Mouse (Mus musculus) monocyte, adult 5-6 weeks (primary cell): Measurements from ENCODE around the gene Csf2rb2. TPM values are rescaled to one million over a fixed set of nuclear protein-coding genes. Genes with fewer than 3 reads are reported as not detected.
"Not testable (repeated sequence)": the region's sequence is repeated elsewhere in the genome, so short reads cannot be mapped to it uniquely, and the experiment has no call there.

Source experiments
- ATAC-seq: fragments of 153-309, 156-312 bp; replicated peaks from 2 replicates; pipeline ENCODE4 v1.8.0; 2017; ENCODE audit warnings: mild to moderate bottlenecking; ENCODE audit not compliant: low TSS enrichment, insufficient number of reproducible peaks, severe bottlenecking, poor library complexity, low FRiP score
- total RNA-seq: library from RNA; stranded (forward); fragments of 200-1000, 200-491, 200-594 nt; gene quantifications from 3 replicates; pipeline ENCODE4 v1.2.3, GENCODE M21; 2017

Gene Csf2rb2
- total RNA-seq: 7.1 to 15.7 TPM (median 8.0 TPM) in 3 replicates

DNA sequence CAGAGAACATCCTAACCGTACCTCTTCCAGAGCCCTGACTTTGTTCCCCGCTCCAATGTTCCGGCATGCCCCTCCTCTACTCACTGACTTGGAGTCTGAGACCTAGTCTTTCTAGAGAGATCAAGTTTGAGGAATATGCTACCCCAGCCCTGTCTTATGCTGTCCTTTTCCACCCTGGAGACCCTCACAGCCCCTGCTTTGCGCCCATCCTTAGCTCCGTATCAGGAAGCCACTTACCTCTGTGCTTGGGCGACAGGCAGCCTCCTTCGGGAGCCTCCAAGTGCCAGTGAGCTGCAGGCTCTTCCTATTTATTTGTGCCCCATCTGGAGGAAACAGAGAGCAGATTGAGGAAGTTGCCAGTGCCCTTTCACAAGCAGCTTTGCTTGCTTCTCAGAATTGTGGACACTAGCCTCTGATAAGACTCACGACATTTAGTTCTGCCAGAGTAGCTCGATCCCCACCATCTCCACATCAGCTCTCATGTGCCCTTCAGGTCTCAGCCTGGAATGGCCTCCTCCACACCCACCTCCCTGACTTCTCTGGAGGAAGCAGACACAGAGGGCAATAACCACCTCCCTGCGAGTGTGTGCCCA lies at the start of gene Csf2rb2:
TSS of gene Csf2rb2 (minus strand) at position 381 of the 593 bp plus-strand sequence.
- peak; percentile 71 for ATAC-seq

DNA sequence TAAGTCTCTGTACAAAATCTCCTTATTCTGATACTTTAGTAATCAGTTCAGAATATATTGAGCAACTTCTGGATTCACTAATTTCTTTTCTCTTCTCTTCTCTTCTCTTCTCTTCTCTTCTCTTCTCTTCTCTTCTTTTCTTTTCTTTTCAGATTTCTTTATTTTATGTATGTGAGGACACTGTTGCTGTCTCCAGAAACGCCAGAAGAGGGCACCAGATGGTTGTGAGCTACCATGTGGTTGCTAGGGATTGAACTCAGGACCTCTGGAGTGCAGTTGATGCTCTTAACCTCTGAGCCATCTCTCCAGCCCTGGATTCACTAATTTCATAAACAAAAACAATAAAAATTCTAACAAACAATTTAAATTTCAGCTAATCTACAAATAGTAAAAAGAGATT lies 49.4 kb upstream of the Csf2rb2 start:
- ATAC-seq: no peak

DNA sequence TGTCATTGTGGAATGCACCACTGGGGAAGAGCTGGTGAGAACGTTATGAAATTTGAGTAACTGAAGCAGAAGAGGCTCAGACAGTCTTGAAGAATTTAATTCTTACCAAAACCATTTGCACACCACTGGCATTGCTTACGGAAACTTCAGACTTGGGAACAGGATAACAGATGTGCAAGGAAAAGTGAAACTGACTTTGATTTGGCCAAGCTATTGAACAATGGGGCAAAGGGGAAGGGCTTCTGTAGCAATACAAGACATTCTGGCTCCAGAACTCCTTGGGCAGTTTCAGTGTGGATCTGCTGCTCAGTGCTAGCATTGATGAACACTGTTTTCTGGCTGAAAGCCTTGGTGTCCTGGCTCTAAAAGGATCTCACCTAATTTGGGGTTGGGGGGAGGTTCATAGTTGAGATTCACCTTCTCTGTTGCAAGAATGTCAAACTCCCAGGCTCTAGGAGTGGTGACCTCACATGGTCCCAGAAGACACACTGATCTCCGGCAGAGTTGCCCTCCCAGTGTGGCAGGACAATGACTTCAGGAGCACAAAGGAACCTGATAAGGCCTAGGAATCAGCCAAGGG lies 46.2 kb upstream of the Csf2rb2 start:
- no peak for ATAC-seq

- ATAC-seq: no peak
These were observed 39.0 kb upstream of the Csf2rb2 start for GRCm38 (mm10) chr15:78344567-78344966.

- ATAC-seq: no peak
These were observed 38.2 kb upstream of the Csf2rb2 start for GRCm38 (mm10) chr15:78343683-78344082.

- ATAC-seq: not testable (repeated sequence)
These were observed 35.4 kb upstream of the Csf2rb2 start for GRCm38 (mm10) chr15:78340919-78341318.

DNA sequence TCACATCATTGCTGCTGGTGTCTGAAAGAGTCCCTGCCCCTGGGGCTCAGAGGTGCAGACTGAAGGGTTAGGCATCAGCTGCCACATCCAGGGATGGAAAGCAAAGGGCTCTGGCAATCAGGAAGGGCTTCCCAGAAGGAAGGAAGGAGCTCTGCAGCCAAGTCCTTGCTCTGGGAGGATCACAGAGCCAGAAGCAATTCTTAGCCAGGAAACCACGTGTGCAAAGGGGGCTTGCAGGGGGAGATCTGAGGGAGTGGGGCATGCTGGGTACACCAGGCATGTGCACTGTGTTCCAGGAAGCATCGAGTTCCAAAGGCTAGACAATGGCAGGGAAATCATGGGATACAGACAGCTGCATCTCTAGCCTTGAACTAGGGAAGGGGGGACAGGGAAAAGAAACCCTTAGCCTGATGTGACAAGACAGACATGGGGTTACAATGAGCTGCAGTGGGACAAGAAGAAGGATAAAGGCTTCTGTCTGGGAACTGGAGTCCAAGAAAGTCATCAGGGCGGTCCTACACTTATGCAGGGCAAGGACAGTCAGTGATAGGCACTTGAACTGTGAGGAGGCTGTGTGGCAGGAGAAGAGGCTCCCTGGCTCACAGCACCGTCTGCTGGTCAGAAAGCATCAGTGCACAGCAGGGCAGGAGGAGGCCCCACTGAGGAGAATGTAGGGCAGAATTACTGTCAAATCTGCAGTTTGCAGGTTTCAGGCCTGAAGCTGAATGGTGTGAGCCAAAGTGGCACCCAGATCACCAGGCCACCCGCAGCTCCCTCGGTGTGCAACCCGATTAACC lies 34.3 kb upstream of the Csf2rb2 start:
- ATAC-seq: peak; percentile 48; the same call in 1 of the 2 replicates

DNA sequence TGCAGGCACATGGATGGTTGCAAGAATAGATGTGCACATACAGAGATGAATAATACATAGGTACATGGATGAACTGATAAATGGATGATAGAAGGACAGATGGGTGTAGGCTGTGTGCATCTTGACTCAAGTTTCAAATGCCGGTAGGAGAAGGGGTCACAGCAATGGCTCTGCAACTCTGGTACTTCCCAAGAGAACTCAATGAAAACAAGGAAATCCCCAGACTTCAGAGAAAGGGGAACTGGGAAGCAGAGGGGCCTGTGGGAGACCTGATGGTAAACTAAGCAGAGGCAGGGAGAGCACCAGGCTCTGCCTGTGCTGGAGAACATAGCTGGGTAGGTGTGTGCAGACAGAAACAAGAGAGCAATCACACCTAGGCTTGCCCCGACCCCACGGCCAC lies 28.9 kb upstream of the Csf2rb2 start:
- ATAC-seq: no peak

- ATAC-seq: no peak
These were observed 27.5 kb upstream of the Csf2rb2 start for GRCm38 (mm10) chr15:78332981-78333380.

DNA sequence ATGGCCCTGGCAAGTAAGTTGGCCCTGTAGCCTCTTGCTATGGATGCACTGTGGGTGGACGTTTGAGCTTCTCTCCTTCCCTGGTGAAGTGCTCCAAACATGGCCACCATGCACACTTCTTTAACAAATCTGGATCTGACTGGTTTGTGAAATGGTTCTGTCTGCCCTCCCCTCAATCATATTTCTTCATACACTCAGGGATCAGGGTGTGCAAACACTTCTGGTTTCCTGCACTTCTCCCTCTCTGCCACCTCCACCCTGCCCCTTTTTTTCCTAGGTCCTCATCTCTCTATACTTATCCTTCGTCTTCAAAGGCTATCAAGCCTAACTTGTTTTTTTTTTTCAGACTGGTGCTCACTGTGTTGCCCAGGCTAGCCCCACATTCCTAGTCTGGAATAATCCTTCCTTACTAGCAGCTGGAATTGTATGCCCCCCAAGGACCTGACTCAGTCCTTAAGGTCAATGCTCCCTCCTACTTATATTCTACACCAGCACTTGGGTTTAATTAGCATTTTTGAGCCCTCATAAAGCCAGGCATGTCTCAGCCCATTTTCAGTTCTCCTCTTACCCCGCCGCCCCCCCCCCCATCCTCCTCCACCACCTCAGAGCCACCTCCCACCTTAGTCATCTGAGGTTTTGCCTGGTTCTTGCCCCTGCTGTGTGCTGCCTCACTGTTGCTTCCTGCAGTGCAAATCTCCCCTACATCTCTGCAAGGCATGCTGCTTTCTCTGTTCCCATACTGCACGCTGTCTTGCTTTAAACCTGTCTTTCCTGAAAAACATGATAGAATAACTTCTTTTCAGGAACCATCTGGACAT lies 26.2 kb upstream of the Csf2rb2 start:
- no peak for ATAC-seq

GRCm38 (mm10) chr15:78330706-78331105 lies 25.2 kb upstream of the Csf2rb2 start:
- no peak for ATAC-seq

DNA sequence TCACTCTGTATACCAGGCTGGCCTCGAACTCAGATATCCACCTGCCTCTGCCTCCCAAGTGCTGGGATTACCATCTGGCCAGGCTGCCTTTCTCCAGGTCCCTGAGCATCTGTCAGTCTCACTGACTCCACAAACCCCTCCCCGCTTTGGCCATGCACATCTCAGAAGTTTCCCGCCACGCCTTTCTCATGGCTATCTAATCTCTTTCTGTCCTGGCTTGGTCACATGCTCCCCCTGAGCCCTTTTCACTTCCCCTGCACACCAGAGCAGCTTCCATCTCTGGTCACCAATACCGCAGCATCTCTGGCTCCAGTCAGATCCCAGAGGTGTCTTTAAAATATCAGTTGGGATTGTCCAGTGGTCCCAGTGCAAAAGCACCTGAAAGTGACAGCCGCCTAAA lies 24.5 kb upstream of the Csf2rb2 start:
- not testable (repeated sequence) for ATAC-seq

GRCm38 (mm10) chr15:78328520-78329097 lies 23.1 kb upstream of the Csf2rb2 start:
- no peak for ATAC-seq

DNA sequence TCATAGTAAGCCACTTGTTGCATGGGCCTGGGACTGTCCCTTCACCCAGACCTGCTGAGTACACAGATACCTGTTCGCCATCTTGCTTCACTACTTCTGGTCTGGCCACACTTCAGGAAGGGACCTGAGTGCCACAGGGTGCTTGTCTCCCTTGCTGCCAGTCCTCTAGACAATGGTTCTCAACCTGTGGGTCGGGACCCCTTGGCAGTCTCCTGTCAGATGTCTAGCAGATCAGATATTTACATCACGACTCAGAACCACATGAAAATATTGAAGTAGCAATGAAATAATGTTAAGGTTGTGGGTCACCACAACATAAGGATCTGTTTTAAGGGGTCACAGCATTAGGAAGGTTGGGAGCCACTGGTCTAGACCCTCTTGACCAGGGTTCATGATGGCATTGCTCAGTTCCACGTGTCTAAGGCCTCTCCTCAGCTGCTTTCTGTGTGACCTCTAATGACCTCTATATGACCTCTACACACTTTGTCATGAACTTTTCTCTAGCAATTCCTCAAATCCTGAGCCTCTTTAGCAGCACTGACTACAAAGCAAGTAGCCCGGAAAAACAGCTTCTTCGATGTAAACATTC lies 22.3 kb upstream of the Csf2rb2 start:
- not testable (repeated sequence) for ATAC-seq

GRCm38 (mm10) chr15:78326747-78327146 lies 21.2 kb upstream of the Csf2rb2 start:
- ATAC-seq: no peak

GRCm38 (mm10) chr15:78325671-78326339 lies 20.3 kb upstream of the Csf2rb2 start, which contains the start of gene Csf2rb:
TSS of gene Csf2rb (plus strand) at chr15:78325752.
- ATAC-seq: peak; percentile 77

DNA sequence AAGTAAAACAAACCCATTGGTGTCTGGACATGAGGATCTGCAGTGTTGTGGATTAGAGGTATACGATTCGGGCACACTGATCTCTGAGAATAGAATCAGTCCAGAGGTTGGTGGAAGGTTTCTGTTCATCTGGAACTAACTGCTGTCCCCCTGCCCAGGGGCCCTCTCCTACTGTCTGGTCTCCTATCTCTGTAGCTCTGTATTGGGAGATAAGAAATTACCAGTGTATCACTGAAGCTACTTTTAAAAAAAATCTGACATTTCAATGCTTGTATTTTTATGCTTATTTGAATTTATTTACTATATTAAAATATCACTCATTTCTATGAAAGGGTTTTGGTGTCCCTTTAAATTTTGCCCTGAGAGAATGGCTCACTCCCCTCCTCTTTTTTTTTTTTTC lies 18.8 kb upstream of the Csf2rb2 start:
- ATAC-seq: no peak

DNA sequence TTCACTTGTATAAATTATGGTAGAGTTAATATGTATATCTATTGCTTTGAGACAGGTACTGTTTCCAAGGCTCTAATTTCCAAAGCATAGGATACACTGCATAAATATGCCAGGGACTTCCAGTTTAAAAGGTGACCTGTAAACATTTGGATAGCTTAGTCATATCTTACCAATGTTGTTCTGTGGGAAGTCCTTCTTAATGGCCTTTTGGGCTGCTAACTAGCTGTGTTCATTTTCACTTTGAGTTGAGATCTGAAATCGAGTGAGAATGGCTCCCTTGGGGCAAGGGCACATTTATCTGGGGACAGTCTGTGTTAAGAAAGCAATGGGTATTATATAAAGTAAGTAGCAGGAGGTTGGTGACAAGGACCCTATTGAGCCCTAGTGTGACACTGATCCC lies 17.8 kb upstream of the Csf2rb2 start:
- no peak for ATAC-seq
